Mouse (Mus musculus) ES-Bruce4 (cell line): ENCODE data around the gene Dtnb.

Experiments used
- CTCF ChIP-seq: IDR thresholded peaks from one replicate; pipeline ENCODE4 v1.8.1; 2011; ENCODE audit warnings: low read depth, low read length
- EP300 ChIP-seq: IDR thresholded peaks from 2 replicates; pipeline ENCODE4 v1.6.1; 2011; ENCODE audit warnings: low read depth, low read length; ENCODE audit not compliant: insufficient read depth
- POLR2A ChIP-seq: IDR thresholded peaks from one replicate; pipeline ENCODE4 v1.8.1; 2011; ENCODE audit warnings: low read length; ENCODE audit not compliant: insufficient read depth

GRCm38 (mm10) chr12:3683041-3683440, 110.9 kb downstream of the Dtnb start:
- no peak for TF ChIP-seq POLR2A
- no peak for TF ChIP-seq EP300
- no peak for TF ChIP-seq CTCF
